Mouse (Mus musculus): ENCODE measurements around the gene Setdb1.

The Setdb1 gene

GRCm38 (mm10) chr3:95319110-95319509 is 37.9 kb downstream of the Setdb1 start:
- no peak for DNase-seq (ENCODE audit: low spot score)

DNA sequence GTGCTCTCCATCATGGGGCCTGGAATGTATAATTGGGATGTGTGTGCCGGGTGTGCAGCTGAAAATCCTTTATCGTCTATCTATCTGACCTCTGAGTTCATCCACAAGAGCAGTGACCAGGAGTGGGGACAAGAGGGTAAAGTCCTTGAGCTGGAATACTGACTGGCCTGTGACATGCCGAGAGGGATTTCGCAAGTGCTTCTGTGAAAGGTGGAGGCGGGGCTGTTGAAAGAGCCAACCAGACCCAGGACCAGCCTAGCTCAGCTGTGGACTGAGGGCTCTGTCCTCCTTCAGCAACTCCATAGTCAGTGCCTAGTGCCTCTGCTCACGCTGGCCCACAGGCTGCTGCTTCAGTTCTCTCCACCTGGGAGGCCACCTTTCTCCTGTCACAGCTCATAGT is 38.5 kb downstream of the Setdb1 start:
- DNase-seq (ENCODE audit: low spot score) = peak; percentile 43

DNA sequence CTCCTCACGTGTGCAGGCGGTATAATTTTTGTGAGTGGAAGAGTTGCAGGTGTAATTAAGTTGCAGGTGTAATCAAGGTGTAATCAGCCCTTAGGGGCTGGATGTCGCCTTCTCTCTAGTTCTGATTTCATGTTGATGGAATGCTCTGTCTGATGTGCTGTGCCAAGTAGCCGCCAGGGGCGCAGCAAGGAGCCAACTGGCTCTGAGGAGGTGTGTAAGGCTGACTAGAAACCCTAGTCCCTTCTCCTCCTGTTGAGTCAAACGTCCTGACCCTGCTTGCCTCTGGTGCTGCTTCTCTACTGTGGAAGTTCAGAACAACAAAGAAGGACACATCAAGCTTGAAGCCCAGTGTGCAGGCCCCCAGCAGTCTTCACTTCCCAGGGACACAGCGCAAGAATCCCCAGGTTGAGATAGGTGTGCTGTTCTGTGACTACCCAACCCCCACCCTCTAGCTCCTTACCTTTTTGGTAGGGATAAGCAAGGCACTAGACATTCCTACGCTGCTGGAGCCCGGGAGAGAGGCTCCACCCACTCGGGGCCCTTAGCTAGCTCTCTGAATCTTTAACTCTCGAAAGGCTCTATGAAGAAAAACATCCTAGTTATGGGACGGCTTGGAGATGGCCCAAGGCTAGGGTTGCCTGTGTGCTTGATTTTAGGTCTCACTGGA is 39.5 kb downstream of the Setdb1 start:
- DNase-seq (ENCODE audit: low spot score) = peak; percentile 77

- no peak for DNase-seq (ENCODE audit: low spot score)
Measured at GRCm38 (mm10) chr3:95315844-95316550, 41.0 kb downstream of the Setdb1 start.

- DNase-seq (ENCODE audit: low spot score) = peak; percentile 93
Measured at GRCm38 (mm10) chr3:95315094-95315843, 41.7 kb downstream of the Setdb1 start.

GRCm38 (mm10) chr3:95314486-95315093 is 42.4 kb downstream of the Setdb1 start, which contains the start of gene Cers2:
TSS of gene Cers2 (plus strand) at chr3:95314791.
- no peak for DNase-seq (ENCODE audit: low spot score)

GRCm38 (mm10) chr3:95314075-95314474 is 42.9 kb downstream of the Setdb1 start:
- DNase-seq (ENCODE audit: low spot score) = no peak

GRCm38 (mm10) chr3:95313476-95313875 is 43.5 kb downstream of the Setdb1 start:
- no peak for DNase-seq (ENCODE audit: low spot score)

- peak; percentile 74 for DNase-seq (ENCODE audit: low spot score)
Measured at GRCm38 (mm10) chr3:95312623-95313022, 44.4 kb downstream of the Setdb1 start.

- DNase-seq (ENCODE audit: low spot score) = peak; percentile 70
Measured at GRCm38 (mm10) chr3:95310968-95311882, 45.8 kb downstream of the Setdb1 start.

DNA sequence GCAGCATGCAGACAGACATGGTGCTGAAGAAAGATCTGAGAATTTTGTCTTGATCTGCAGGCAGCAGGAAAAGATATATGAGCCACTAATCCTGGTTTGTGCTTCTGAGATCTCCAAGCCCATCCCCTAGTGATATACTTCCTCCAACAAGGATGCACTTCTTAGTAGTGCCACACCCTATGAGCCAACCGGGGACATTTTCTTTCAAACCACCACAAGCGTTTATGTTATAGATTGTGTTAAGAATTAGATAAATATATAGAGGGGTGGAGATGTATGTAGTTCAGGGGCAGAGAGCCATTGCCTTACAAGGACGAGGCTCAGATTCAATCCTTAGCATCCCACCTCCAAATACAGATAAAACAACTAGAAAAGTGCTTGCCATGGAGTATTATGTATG is 46.5 kb downstream of the Setdb1 start:
- DNase-seq (ENCODE audit: low spot score) = no peak

- DNase-seq (ENCODE audit: low spot score) = peak; percentile 28
Measured at GRCm38 (mm10) chr3:95307100-95307499, 49.9 kb downstream of the Setdb1 start, which contains the start of gene Anxa9. TSS of gene Anxa9 (minus strand) at chr3:95307176.

- DNase-seq (ENCODE audit: low spot score) = no peak
Measured at GRCm38 (mm10) chr3:95306244-95306643, 50.8 kb downstream of the Setdb1 start.

- no peak for DNase-seq (ENCODE audit: low spot score)
Measured at GRCm38 (mm10) chr3:95301204-95301796, 55.7 kb downstream of the Setdb1 start.

DNA sequence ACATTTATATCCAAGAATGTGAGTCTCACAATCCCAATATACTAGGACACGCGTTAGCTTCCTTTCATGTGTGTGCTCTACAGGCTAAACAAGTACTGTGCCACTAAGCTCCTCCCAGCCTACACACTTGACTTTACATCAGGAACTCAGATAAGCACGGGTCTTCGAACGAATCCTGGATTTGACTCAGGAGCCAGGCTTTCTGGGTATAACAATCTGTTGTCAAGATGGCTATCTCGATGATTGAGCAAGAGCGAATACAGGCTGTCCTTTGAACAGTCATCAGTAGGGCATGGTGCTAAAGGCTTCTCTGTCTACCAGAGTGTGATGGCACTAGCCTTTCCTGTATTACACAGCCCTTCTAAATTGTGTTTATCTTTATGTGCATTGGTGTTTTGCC is 59.0 kb downstream of the Setdb1 start:
- peak; percentile 51 for DNase-seq (ENCODE audit: low spot score)

- DNase-seq (ENCODE audit: low spot score) = peak; percentile 60
Measured at GRCm38 (mm10) chr3:95296103-95296469, 60.9 kb downstream of the Setdb1 start.

DNA sequence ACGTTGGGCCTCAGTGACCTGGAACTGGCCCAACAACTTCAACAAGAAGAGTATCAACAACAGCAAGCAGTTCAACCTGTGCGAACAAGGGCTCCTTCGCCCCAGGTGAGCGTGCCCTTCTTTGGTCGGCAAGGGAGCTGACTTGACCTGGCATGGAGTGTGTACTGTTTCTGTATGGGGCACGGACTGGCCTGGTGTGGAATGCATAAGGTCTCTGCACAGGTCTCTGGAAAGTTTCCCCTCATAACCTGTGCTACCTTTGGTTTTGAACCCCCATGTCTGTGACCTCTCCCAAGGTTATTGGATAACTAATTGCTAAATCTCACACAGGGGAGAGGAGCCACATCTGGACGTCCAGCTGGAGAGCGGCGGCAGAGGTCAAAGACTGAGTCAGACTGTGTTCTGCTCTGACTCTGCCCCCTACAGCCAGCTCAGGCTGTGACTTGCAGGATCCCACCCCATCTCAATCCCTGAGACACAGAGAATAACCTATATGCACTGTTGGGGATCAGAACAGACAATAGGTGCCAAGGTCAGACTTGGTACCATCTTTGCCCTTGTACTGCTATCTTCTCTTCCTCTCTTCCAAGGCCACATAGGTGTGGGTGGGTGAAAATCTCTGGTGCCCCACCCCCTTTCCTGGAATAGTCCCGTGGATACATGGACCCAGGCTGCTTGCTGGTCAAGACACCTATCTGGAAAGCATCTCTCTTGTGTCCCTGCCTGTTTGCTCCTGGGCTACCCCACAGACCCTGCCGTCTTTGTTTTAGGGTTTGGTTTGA is 61.5 kb downstream of the Setdb1 start:
- peak; percentile 36 for DNase-seq (ENCODE audit: low spot score)

DNA sequence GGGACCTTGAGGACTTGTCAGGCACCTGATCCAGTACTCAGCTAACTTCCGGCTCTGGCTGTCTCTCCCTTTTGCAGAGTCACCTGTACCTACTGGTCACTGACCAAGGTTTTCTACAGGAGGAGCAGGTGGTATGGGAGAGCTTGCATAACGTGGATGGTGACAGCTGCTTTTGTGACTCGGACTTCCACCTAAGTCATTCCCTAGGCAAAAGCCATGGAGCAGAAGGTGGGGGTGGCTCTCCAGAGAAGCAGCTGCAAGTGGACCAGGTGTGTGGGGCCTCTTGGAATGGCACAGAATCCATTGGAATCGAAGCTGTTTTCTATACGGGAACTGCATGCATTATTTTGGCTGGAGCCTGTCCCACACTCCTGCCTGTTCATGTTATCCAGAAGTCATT is 62.3 kb downstream of the Setdb1 start:
- no peak for DNase-seq (ENCODE audit: low spot score)

DNA sequence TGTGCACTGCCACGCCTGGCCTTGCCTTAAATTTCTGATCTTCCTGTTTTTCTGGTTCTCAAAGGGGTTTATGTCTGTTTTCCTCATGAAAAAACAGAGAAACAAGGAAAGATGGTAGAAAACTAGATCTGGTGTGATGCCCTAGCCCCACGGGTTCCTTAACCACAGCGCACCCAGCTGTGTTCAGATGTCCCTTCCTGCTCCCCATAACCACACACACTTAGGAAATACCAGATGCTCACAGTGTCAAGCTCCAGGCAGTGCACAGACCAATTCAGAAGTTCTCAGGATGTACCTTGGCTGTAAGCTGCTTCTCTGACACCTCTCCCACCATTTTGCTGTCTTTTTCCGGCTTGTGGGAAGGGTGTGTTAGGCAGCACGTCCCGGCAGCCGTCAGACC is 62.7 kb downstream of the Setdb1 start:
- DNase-seq (ENCODE audit: low spot score) = no peak

- DNase-seq (ENCODE audit: low spot score) = no peak
Measured at GRCm38 (mm10) chr3:95293537-95293936, 63.5 kb downstream of the Setdb1 start.

Data from urinary bladder, postnatal 14 days (tissue).